Mouse (Mus musculus) common myeloid progenitor, adult 5-6 weeks (primary cell): ENCODE results near the gene Olah. TPM values are rescaled to one million over a fixed set of nuclear protein-coding genes. Genes with fewer than 3 reads are reported as not detected.
"Not testable (repeated sequence)": the region's sequence is repeated elsewhere in the genome, so short reads cannot be mapped to it uniquely, and the experiment has no call there.

Source experiments
- ATAC-seq: replicated peaks from 2 replicates; pipeline ENCODE4 v1.8.0; 2016; ENCODE audit warnings: low read depth, mild to moderate bottlenecking, moderate TSS enrichment, inconsistent platforms; ENCODE audit not compliant: poor library complexity, severe bottlenecking
- total RNA-seq: library from RNA; stranded (forward); fragments of 200-1000, 187-1606 nt; gene quantifications from 2 replicates; pipeline ENCODE4 v1.2.3, GENCODE M21; 2017

The Olah gene
- total RNA-seq: not detected in 2 replicates

GRCm38 (mm10) chr2:3397110-3397509 lies at the start of gene Olah:
TSS of gene Olah (minus strand) at chr2:3397210.
- not testable (repeated sequence) for ATAC-seq

- no peak for ATAC-seq
These were observed 49.0 kb upstream of the Olah start for GRCm38 (mm10) chr2:3445984-3446383.

GRCm38 (mm10) chr2:3444206-3444605 lies 47.2 kb upstream of the Olah start:
- no peak for ATAC-seq

GRCm38 (mm10) chr2:3437956-3438355 lies 40.9 kb upstream of the Olah start:
- no peak for ATAC-seq

GRCm38 (mm10) chr2:3435369-3436061 lies 38.5 kb upstream of the Olah start:
- ATAC-seq: no peak; the same call in 1 of the 2 replicates

- no peak for ATAC-seq
These were observed 33.9 kb upstream of the Olah start for GRCm38 (mm10) chr2:3430956-3431355.

GRCm38 (mm10) chr2:3424579-3424910 lies 27.5 kb upstream of the Olah start:
- no peak for ATAC-seq

GRCm38 (mm10) chr2:3423841-3424578 lies 27.0 kb upstream of the Olah start, which contains the start of gene Dclre1c:
TSS of gene Dclre1c (plus strand) at chr2:3424131.
- peak; percentile 90 for ATAC-seq

- no peak for ATAC-seq
These were observed 25.5 kb upstream of the Olah start, which contains the start of gene Meig1 for GRCm38 (mm10) chr2:3422548-3422947. TSS of gene Meig1 (minus strand) at chr2:3422648.

GRCm38 (mm10) chr2:3420157-3420556 lies 23.1 kb upstream of the Olah start:
- no peak for ATAC-seq

GRCm38 (mm10) chr2:3418883-3419431 lies 21.9 kb upstream of the Olah start:
- peak; percentile 76 for ATAC-seq

GRCm38 (mm10) chr2:3415676-3416075 lies 18.7 kb upstream of the Olah start:
- ATAC-seq: no peak

- 0 out of 2 replicates have a peak, but pooled peaks have one; percentile 45 for ATAC-seq
These were observed 17.2 kb upstream of the Olah start for GRCm38 (mm10) chr2:3414241-3414640.

- ATAC-seq: no peak
These were observed 10.7 kb upstream of the Olah start for GRCm38 (mm10) chr2:3407756-3408155.

- ATAC-seq: no peak
These were observed 9.0 kb upstream of the Olah start for GRCm38 (mm10) chr2:3405981-3406380.

GRCm38 (mm10) chr2:3391945-3392344 lies 5.1 kb downstream of the Olah start:
- ATAC-seq: no peak

- ATAC-seq: no peak
These were observed 9.7 kb downstream of the Olah start for GRCm38 (mm10) chr2:3387105-3387860.

- no peak for ATAC-seq
These were observed 31.9 kb downstream of the Olah start for GRCm38 (mm10) chr2:3365127-3365526.

- no peak for ATAC-seq
These were observed 35.9 kb downstream of the Olah start for GRCm38 (mm10) chr2:3361067-3361466.

- no peak for ATAC-seq
These were observed 39.1 kb downstream of the Olah start for GRCm38 (mm10) chr2:3357887-3358286.
